Mouse (Mus musculus) ovary, postnatal 10 days (tissue): Measurements from ENCODE around the gene Prr9.
A peak's percentile ranks its signal among the peaks of the same experiment; 100 is the strongest.

Experiments used
- DNase-seq: peaks from one replicate; pipeline ENCODE4 v3.0.0; 2022; ENCODE audit warnings: low spot score

Gene Prr9

DNA sequence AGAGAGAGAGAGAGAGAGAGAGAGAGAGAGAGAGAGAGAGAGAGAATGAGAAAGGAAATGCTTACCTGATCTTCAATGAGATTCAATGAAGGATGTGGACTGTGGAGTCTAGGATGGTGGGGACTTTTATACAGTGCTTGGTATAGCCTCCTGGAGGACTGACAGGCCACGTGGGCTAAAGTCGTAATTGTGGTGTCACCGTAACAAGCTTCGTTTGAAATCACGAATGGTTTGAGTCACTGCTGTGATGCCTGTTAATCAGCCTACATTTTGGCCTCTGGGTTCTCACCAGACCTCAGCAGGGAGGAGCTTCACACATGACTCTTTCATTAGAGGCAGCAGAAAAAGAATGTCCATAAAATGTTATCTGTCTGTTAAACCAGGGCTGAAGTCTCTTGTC is at the start of gene Prr9:
Prr9 (minus strand) TSS at position 101 of the 400 bp plus-strand sequence.
- DNase-seq: no peak

GRCm38 (mm10) chr3:92169847-92170246 is 46.1 kb upstream of the Prr9 start:
- no peak for DNase-seq

- DNase-seq: no peak
These were observed 29.6 kb upstream of the Prr9 start for GRCm38 (mm10) chr3:92153322-92153721.

DNA sequence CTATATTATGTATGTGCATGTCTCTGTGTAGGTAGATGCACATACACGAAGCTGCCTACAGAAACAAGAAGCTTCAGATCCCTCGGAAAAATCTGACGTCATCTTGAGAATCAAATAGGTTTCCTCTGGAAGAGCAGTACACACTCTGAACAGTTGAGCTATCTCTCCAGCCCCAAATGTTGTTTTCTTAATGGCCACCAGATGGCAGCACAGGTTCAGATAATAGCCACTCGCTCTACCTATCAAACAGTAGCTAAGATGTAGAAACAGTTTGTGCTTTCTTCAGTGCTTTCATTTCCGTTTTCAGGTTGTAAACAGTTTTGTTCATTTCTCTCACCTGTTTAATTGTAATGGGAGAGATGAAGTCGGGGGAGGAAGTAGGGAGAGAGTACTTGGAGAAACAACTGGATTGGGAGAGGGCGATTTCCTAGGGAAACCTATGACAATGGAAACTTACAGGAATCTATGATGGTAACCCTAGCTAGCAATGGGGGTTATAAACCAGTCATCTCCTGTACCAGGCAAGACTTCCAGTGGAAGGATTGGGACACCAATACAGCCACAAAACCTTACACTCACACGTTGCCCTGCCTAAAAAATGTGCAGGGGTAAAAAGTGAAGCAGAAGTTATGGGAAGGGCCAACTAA is 27.0 kb upstream of the Prr9 start:
- no peak for DNase-seq

DNA sequence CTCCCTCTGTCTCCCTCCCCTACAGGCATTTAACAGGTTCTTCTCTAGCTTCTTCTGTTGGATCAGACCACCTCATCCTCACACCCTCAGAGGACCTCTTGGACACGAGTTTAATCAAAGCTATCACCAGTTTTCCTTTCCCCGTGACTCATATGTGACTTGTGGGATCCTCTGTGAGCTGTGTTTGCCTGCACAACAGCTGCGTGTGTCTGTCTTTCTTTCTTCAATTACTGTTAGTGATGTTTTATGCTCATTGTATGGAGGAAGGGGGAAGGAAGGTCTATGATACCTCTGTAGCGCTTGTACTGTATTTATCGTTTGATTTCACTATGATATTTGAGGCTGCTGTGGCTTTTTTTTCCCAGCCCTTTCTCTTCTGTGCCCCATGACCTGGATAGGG is 24.2 kb upstream of the Prr9 start:
- DNase-seq: no peak

- DNase-seq: no peak
These were observed 23.7 kb upstream of the Prr9 start for GRCm38 (mm10) chr3:92147420-92147819.

- no peak for DNase-seq
These were observed 18.9 kb upstream of the Prr9 start, which contains the start of gene Lelp1 for GRCm38 (mm10) chr3:92142644-92143043. Gene Lelp1, minus strand, starts transcription at chr3:92142744.

GRCm38 (mm10) chr3:92120902-92121301 is 2.8 kb downstream of the Prr9 start:
- no peak for DNase-seq

- no peak for DNase-seq
These were observed 5.8 kb downstream of the Prr9 start for GRCm38 (mm10) chr3:92117930-92118329.

DNA sequence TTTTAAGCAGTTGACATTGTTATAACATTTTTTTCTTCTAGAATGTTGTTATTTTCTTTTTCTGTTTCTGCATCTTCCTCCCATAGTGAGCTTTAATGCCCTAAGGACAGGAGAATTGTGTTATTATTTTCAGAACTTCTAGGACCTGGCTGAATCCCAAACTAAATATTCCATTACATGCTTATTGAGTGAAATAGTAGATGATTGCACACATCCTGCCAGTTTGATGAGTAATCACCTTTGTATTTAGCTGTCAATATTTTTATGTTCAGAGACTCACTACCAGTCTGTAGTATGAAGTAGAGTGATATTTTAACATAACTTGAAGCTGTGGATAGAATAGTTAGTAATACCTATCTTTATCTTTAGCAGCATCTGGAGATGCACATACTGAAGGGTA is 12.2 kb downstream of the Prr9 start:
- no peak for DNase-seq

- DNase-seq: no peak
These were observed 13.0 kb downstream of the Prr9 start for GRCm38 (mm10) chr3:92110790-92111189.

DNA sequence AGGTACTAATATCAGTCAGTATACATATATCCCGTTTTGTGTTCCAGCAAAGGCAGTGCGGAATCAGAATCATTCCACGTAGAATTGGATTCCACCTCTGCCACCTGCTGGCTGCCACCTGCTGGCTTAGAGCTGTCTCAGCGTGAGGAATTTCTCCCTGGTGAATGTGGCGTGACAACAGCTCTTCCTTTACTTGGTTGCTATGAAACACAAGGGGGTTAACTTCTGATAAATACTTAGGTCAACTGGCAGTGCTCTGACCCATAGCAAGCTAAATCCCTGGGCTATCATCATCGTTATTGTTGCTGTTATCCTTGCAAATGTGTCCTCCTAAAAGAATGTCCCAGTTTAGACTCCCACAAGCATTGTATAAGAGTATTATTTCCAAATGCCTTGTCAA is 17.2 kb downstream of the Prr9 start:
- DNase-seq: no peak

DNA sequence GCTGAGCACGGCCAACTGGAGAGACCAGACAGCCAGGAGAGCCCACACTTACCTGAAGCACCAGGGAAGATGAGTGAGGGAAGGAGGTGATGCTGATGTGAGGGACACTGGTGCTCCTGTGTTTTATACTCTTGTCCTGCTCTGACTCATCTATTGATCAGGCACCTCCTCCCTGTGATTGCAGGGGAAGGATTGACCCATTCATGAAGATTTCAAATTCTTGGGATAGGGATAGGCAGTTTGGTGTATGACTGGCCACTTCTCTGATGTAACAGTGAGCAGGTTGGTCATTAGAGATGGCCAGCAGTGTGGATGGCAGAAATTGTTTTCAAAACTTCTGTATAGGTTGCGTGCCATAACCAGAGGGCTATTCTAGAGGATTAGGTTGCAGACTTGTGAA is 40.7 kb downstream of the Prr9 start, which contains the start of gene Lor:
Lor (minus strand) TSS at position 101 of the 400 bp plus-strand sequence.
- no peak for DNase-seq

DNA sequence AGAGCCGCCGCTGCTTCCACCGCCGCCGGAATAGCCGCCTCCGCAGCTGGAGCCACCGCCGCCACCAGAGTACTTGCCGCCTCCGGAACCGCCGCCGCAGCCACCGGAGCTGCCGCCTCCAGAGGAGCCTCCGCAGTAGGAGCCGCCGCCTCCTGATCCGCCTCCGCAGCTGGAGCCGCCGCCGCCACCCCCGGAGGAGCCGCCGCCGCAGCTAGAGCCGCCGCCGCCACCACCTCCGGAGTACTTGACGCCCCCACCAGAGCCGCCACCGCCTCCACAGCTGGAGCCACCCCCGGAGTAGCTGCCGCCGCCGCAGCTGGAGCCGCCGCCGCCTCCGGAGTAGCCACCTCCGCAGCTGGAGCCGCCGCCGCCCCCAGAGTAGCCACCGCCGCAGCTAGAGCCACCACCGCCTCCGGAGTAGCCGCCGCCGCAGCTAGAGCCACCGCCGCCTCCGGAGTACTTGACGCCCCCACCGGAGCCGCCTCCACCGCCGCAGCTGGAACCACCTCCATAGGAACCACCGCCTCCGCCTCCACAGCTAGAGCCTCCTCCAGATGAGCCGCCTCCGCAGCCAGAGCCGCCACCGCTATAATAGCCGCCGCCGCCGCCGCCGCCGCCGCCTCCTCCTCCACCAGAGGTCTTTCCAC is 42.3 kb downstream of the Prr9 start:
- peak; percentile 31 for DNase-seq

DNA sequence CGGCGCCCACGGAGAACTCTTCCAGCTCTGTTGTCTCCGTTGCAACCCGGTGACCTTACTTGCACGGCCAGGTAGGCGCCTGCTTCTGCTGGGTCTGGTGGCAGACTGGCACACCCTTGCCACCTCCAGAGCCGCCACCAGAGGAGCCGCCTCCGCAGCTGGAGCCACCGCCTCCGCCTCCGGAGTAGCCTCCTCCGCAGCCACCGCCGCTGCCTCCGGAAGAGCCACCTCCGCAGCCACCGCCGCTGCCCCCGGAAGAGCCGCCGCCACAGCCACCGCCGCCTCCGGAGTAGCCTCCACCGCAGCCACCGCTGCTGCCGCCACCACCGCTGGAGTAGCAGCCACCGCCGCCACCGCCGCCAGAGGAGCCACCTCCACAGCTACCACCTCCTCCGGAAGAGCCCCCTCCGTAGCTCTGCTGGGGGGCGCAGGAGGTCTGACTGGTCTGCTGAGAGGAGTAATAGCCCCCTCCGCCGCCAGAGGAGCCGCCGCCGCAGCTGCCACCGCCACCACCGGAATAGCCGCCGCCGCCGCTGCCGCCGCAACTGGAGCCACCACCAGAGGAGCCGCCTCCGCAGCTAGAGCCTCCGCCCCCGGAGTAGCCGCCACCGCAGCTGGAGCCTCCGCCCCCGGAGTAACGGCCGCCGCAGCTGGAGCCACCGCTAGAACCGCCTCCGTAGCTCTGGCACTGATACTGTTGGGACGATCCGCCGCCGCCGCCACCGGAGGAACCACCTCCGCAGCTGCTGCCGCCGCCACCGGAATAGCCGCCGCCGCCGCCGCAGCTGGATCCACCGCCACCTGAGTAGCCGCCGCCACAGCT is 43.1 kb downstream of the Prr9 start:
- no peak for DNase-seq
